Mouse (Mus musculus) midbrain, embryonic 14.5 days (tissue): ENCODE results near the gene Emc6. TPM values are rescaled to one million over a fixed set of nuclear protein-coding genes. Genes with fewer than 3 reads are reported as not detected.

Experiments used
- ATAC-seq: fragments of 200-750 bp; cut with Nextera tagmentation; 2 replicates; pipeline ENCODE4 v1.8.0; 2017; ENCODE audit warnings: moderate number of reproducible peaks, moderate library complexity; ENCODE audit not compliant: low FRiP score, low TSS enrichment
- DNase-seq: peaks from one replicate; pipeline ENCODE4 v3.0.0-alpha.2; 2015
- H3K27ac ChIP-seq: fragments of 300-500 bp; sonication (generic); replicated peaks from 2 replicates; pipeline ENCODE4 v1.5.1; 2014; ENCODE audit warnings: mild to moderate bottlenecking, low read depth, low read length, moderate library complexity
- H3K27me3 ChIP-seq: fragments of 300-500 bp; sonication (generic); 2 replicates; pipeline ENCODE4 v1.6.1; 2014; ENCODE audit warnings: low read length, control low read depth, mixed read lengths; ENCODE audit not compliant: control insufficient read depth, insufficient read depth
- H3K36me3 ChIP-seq: fragments of 300-500 bp; sonication (generic); 2 replicates; pipeline ENCODE4 v1.6.1; 2014; ENCODE audit warnings: low read length, control low read depth; ENCODE audit not compliant: control insufficient read depth, insufficient read depth
- H3K4me1 ChIP-seq: fragments of 300-500 bp; sonication (generic); 2 replicates; pipeline ENCODE4 v1.6.1; 2014; ENCODE audit warnings: mild to moderate bottlenecking, antibody characterized with exemption, low read length, control low read depth; ENCODE audit not compliant: control insufficient read depth, insufficient read depth
- H3K4me2 ChIP-seq: fragments of 300-500 bp; sonication (generic); 2 replicates; pipeline ENCODE4 v1.6.1; 2014; ENCODE audit warnings: mild to moderate bottlenecking, low read length, moderate library complexity
- H3K4me3 ChIP-seq: fragments of 300-500 bp; sonication (generic); replicated peaks from 2 replicates; pipeline ENCODE4 v1.5.1; 2014; ENCODE audit warnings: low read depth, low read length
- H3K9ac ChIP-seq: fragments of 300-500 bp; sonication (generic); replicated peaks from 2 replicates; pipeline ENCODE4 v1.6.1; 2014; ENCODE audit warnings: mild to moderate bottlenecking, low read length, moderate library complexity
- H3K9me3 ChIP-seq: fragments of 300-500 bp; sonication (generic); 2 replicates; pipeline ENCODE4 v1.6.1; 2016; ENCODE audit warnings: low read length, control low read depth, mixed read lengths; ENCODE audit not compliant: control insufficient read depth
- WGBS: fragments of 180-500 bp; shearing (Covaris S2); extraction: QIAGEN DNeasy Blood & Tissue Kit; methylation state at CpG from one replicate; pipeline ENCODE4 v1.1.7; 2014; 5-methylcytosine and 5-hydroxymethylcytosine counted together
- polyA plus RNA-seq: library from polyadenylated mRNA; unstranded; fragments of >200 nt; fragmentation: Nextera tagmentation; extraction: Ambion mirVana; gene quantifications from 2 replicates; pipeline ENCODE4 v1.2.1, GENCODE M21; 2014

Gene Emc6
- polyA plus RNA-seq, 1 experiment from 2014 or later: 144 TPM

DNA sequence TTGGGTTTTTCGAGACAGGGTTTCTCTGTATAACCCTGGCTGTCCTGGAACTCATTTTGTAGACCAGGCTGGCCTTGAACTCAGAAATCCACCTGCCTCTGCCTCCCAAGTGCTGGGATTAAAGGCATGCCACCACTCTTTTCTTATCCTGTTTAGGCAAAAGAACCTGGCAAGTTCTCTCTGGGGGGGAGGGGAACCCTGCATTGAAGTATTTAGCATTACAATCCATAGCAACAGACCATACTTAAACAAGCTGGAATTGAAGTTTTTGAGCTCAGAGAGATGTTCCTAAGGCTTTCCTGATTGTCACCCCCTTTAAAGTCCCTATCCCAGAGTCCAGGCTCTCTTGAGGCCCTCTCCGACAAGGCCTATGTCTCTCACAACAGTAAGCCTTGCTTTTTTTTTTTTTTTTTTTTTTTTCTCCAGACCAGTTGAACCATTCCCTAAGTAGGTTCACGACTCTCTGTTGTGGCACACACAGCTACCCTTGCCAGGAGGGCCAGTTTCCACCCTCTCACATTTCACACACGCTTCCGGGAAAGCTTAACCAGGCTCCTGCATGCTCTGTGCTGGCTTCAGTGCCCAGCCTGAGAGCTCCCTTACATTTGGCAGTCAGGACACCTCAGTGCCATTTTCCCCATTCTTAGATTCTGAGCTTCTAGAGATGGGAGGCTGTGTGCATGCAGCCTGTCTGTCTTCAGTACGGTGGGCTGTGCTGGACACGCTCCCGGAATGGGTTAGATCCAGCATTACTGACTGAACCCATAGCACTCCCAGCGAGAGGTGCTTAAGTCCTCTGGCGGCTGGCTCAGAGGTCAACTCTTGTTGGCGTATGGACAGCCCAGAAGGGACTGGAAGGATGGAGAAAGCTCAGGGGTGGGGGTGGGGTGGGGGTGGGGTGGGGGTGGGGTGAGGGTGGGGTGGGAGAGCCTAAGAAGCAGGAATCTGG lies 30.5 kb downstream of the Emc6 start:
- whole genome bisulfite sequencing: 61% methylated on average over 11 of the region's 11 CpGs
- Histone ChIP-seq H3K36me3 (no peaks in the 10 kb centered on the region), H3K4me2 (no peak overlapping the region), H3K9ac (no peak overlapping the region), H3K9me3 (no peaks in the 10 kb centered on the region), H3K4me3 (no peak overlapping the region), H3K27ac (no peak overlapping the region), H3K27me3 (no peaks in the 10 kb centered on the region), H3K4me1 (no peaks in the 10 kb centered on the region)
- ATAC-seq (no peak), DNase-seq (no peak)

DNA sequence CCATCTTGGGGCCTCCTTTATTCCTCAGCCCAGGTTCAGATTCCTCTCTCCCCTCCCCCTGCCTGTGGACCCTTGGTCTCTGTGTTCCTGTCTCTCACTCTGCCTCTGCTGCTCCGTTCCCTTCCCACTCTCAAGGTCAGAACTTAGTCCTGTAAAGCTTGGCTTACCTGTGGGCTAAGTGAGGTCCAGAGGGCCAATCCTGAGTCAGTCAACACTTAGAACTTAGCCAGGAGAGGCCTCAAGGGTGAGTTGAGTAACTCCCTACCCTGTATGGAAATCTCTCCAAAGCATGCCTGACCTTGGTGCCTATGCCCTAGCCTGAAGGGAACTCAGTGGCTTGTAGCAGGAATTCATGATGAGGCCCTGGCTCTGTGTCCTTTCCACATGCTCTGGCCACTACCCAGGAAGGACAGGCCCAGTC lies 32.6 kb downstream of the Emc6 start:
- H3K36me3 ChIP-seq: no peaks in the 10 kb centered on the region
- H3K4me1 ChIP-seq: no peaks in the 10 kb centered on the region
- no peak overlapping the region for H3K27ac ChIP-seq
- no peaks in the 10 kb centered on the region for H3K9me3 ChIP-seq
- H3K4me2 ChIP-seq: no peak overlapping the region
- H3K27me3 ChIP-seq: no peaks in the 10 kb centered on the region
- WGBS: 83% methylated on average over 1 of the region's 1 CpGs
- DNase-seq (no peak), ATAC-seq (no peak)
- H3K9ac ChIP-seq: no peak overlapping the region
- no peak overlapping the region for H3K4me3 ChIP-seq

DNA sequence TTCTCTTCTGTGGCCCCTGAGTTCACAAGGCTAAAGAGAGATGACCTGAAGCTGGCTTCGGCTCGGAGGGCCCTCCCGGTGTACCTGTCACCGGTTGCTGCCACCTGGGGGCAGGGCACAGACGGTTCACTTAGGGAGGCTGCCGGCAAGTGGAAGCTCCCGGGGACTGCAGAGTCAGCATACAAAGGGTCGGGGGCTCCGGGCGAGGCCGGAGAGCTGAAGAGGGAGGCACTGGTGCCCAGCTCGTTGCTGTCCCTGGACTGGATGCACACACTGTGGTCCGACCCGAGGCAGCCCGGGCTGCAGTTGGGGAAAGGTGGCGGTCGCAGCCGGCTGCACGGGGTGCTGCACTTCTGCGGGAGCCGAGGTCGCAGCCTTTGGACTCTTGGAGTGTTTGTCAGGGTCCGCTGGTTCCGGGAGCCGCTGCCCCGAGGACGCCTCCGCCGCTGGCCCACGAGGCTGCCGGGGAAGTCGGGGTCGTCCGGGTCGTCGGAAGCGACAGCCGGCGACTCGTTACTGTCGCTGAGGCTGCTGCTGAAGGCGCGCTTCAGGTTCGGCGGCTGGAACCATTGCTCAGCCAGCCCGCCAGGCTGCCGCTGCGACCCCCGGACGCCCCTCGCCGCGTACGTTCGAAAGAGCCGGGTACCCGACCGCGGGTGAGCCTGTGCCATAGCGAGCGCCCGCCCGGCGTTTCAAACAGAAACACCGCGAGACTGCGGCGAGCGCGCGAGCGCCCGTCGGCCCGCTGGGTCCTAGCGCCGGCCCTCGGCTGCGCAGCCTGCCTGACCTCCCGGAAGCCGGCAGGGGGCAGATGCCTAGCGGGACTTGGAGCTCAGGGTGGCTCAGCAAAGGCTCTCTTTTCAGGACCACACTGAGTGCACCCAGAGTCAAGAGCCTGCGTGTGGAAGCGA lies 39.0 kb downstream of the Emc6 start, which contains the start of gene Haspin:
TSS of gene Haspin (minus strand) at position 704 of the 911 bp plus-strand sequence.
- no peaks in the 10 kb centered on the region for H3K27me3 ChIP-seq
- H3K4me1 ChIP-seq: peaks cover 4% of the 10 kb centered on the region; the same call in 1 of the 2 replicates
- H3K4me3 ChIP-seq: peak within 1 kb of the TSS; percentile 76
- H3K9me3 ChIP-seq: no peaks in the 10 kb centered on the region
- under 1% methylated on average over 84 of the region's 84 CpGs for WGBS
- DNase-seq: peak; percentile 96
- H3K4me2 ChIP-seq: peak within 1 kb of the TSS; percentile 80
- H3K27ac ChIP-seq: no peak within 1 kb of the TSS
- peak; percentile 86 for ATAC-seq
- peak within 1 kb of the TSS; percentile 66 for H3K9ac ChIP-seq
- H3K36me3 ChIP-seq: no peaks in the 10 kb centered on the region

DNA sequence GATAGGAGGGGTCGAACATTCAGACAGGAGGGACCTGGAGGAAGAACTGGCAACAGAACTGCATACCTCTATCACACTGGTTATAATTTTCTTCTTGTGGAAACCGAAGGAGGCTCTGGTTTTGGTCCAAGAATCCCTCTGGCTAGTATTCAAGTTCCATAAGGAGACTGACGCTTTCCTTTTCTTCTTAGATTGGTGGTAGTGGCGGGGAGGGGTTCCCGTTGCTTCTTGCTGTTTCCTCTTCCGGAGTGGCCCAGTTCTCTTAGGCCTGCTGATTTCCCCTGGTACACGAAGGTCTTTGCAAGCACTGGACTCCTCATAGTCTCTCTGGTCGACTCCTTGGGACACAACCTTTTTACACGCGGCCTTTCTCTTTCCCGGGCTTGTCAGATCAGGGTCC lies 39.7 kb downstream of the Emc6 start:
- no peak for DNase-seq
- H3K27me3 ChIP-seq: no peaks in the 10 kb centered on the region
- peaks cover 4% of the 10 kb centered on the region; the same call in 1 of the 2 replicates for H3K4me1 ChIP-seq
- no peaks in the 10 kb centered on the region for H3K36me3 ChIP-seq
- no peak for ATAC-seq
- peak overlapping the region; percentile 66; the same call in 1 of the 2 replicates for H3K9ac ChIP-seq
- no peak overlapping the region for H3K27ac ChIP-seq
- WGBS: 47% methylated on average over 11 of the region's 11 CpGs
- no peaks in the 10 kb centered on the region for H3K9me3 ChIP-seq
- H3K4me2 ChIP-seq: peak overlapping the region; percentile 80
- peak overlapping the region; percentile 76 for H3K4me3 ChIP-seq

DNA sequence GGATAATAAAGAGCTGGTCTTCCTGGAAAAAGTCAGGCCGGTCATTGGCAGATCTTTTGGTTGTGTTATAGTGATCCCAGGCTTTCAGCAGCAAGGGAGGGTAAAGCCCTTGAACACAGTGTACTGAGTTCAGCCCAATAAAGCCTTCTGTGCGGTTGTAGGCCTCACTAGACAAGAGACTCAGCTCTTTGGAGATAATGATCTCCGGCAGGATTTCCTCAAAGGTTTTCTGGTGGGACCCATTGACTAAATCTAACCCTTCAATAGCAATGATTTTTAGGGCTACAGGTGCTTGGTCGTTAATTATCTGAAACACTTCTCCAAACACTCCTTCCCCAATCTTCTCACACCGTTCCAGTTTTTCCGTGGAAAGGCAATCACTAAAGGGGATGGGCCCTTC lies 40.2 kb downstream of the Emc6 start:
- 92% methylated on average over 6 of the region's 6 CpGs for WGBS
- Histone ChIP-seq H3K4me2 (peak overlapping the region; percentile 80), H3K36me3 (no peaks in the 10 kb centered on the region), H3K4me1 (peaks cover 4% of the 10 kb centered on the region; the same call in 1 of the 2 replicates), H3K27me3 (no peaks in the 10 kb centered on the region), H3K4me3 (no peak overlapping the region), H3K9ac (no peak overlapping the region), H3K27ac (no peak overlapping the region), H3K9me3 (no peaks in the 10 kb centered on the region)
- DNase-seq (no peak), ATAC-seq (no peak)

DNA sequence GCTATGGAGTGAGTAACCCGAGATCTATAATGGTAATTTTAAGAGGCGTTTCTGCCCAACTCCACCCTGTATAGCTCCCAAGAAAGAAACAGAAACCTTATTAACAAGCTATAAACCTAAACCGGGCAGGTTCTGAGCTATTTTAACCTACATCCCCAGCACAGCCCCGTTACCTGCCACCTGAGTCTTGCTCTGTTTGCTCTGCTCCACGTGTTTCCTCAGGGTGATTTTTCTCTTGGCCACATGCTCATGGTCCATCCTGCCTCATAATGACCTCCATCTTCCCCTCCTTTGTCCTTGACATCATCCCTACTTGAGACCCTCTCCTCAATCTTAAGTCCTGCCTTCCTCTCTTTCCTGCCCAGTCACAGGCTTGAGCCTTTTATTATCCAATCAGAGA lies 42.6 kb downstream of the Emc6 start:
- no peak overlapping the region for H3K9ac ChIP-seq
- peaks cover 4% of the 10 kb centered on the region; the same call in 1 of the 2 replicates for H3K4me1 ChIP-seq
- ATAC-seq (no peak), DNase-seq (no peak)
- H3K9me3 ChIP-seq: no peaks in the 10 kb centered on the region
- 93% methylated on average over 5 of the region's 5 CpGs for WGBS
- no peaks in the 10 kb centered on the region for H3K27me3 ChIP-seq
- no peaks in the 10 kb centered on the region for H3K36me3 ChIP-seq
- H3K27ac ChIP-seq: no peak overlapping the region
- no peak overlapping the region for H3K4me2 ChIP-seq
- no peak overlapping the region for H3K4me3 ChIP-seq

DNA sequence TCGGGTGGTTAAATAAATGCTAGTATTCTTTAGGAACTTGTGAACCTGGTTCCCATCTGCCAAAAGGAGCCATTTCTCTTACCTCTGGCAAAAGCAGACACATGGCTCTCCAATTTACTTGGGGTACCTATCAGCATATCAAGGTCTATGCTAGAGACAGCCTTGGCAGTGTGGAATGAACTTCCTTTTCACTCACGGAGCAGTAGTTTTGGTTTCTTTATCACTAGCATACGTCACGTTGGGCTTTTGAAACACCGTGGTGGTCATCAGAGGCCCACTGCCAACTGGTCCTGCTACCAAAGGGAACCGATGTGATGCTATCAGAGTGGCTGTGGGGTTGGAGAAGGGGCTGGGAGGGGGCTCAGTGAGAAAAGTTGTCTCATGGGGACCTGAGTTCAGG lies 43.8 kb downstream of the Emc6 start:
- Histone ChIP-seq H3K4me3 (no peak overlapping the region), H3K27me3 (no peaks in the 10 kb centered on the region), H3K36me3 (no peaks in the 10 kb centered on the region), H3K4me1 (peaks cover 4% of the 10 kb centered on the region; the same call in 1 of the 2 replicates), H3K4me2 (no peak overlapping the region), H3K27ac (no peak overlapping the region), H3K9me3 (no peaks in the 10 kb centered on the region), H3K9ac (no peak overlapping the region)
- ATAC-seq (no peak), DNase-seq (no peak)
- WGBS: 99% methylated on average over 6 of the region's 6 CpGs

DNA sequence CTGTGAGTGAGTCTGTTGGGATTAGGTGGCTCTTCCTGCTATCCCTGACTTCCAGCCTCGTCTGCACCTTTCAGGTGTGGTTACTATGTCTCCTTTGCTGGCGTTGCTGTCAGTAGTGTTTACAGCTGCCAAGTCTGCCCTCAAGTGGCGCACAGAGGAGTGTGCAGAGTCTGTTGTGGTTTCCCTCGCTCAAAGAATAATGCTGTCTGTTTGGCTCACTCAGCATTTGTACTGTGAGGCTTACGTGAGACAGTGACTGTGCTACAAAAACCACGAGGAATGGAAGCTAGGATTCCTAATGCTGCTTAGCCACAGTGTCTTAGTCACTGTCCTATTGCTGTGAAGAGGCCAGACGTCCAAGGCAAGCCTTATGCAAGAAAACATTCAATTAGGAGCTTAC lies 45.8 kb downstream of the Emc6 start:
- ATAC-seq (no peak), DNase-seq (no peak)
- Histone ChIP-seq H3K9ac (no peak overlapping the region), H3K4me3 (no peak overlapping the region), H3K27ac (no peak overlapping the region), H3K4me1 (no peaks in the 10 kb centered on the region), H3K27me3 (no peaks in the 10 kb centered on the region), H3K4me2 (no peak overlapping the region), H3K9me3 (no peaks in the 10 kb centered on the region), H3K36me3 (no peaks in the 10 kb centered on the region)
- 88% methylated on average over 7 of the region's 7 CpGs for WGBS
